Mouse (Mus musculus) liver (tissue): ENCODE measurements around the gene Acan.
A peak's percentile ranks its signal among the peaks of the same experiment; 100 is the strongest.

Source experiments
- DNase-seq: peaks from one replicate; pipeline ENCODE4 v3.0.0-alpha.2; 2020; ENCODE audit warnings: mixed read lengths

Gene Acan

GRCm38 (mm10) chr7:79053383-79053889, at the start of gene Acan:
Gene Acan (plus strand): TSS chr7:79053483.
- DNase-seq: no peak

DNA sequence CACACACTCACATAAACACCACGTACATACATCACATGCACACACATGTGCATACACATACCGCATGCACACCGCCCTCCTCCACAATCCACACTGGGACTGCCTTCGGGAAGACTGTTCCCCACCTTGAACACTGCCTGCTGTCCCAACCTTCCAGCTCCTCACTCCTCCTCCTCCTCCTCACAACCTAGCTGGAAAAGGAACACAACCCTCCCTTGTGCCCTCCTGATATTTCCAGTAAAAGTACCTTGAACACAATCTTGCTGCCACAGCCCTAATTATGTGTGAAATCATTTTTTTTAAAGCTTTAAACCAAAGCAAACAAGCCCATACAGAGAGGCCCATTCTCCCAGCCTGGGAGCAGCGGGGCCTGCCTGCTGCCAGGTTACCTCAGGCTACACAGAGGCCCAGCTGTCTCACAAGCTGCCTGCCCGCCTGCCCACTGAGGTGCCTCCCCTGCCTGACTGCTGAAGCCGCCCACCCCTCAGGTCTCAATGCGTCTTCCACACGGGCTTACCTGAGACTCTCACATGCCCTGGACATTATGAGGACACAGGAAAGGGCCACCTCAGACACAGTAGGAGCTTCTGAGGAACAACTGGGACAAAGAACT, 31.9 kb upstream of the Acan start:
- no peak for DNase-seq

DNA sequence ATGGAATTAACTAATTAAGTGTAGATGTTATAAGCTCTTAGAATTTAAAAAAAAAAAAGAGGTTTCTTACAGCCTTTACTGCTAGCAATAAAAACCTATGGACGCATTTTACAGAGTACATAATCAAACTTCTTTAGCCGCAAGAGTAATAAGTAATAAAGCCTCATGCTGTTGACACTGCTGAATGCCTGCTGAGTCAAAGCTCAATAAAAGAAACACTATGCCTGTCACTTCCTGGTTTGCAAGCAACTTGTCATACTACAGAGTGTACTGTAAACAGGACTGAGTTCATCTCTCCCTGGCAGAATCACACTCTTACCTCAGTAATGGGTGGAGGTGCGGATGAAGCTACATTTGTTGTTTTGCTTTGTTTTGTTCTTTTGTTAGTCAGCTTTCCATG, 24.1 kb upstream of the Acan start:
- no peak for DNase-seq

GRCm38 (mm10) chr7:79033745-79034144, 19.5 kb upstream of the Acan start:
- DNase-seq: no peak

DNA sequence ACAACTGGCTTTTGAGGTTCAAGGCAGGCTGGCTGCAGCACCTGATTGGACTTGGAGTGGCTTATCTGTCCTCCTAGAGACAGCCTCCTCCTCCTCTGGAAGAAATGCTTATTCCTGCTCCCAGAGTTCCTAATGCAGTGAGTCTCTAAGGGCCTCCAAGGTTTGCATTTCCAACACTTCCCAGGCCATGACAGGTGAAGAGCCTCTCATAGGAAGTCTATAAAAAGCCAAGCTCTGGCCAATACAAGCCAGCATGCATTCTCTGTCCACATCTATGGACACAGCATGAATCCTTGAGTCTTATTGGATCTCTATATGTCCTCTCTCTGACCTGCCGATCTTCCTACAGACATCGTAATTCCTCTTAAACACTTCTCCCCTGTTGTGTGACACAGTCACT, 18.8 kb upstream of the Acan start:
- DNase-seq: no peak

- DNase-seq: no peak
Observed at GRCm38 (mm10) chr7:79052081-79052480, 1.2 kb upstream of the Acan start.

DNA sequence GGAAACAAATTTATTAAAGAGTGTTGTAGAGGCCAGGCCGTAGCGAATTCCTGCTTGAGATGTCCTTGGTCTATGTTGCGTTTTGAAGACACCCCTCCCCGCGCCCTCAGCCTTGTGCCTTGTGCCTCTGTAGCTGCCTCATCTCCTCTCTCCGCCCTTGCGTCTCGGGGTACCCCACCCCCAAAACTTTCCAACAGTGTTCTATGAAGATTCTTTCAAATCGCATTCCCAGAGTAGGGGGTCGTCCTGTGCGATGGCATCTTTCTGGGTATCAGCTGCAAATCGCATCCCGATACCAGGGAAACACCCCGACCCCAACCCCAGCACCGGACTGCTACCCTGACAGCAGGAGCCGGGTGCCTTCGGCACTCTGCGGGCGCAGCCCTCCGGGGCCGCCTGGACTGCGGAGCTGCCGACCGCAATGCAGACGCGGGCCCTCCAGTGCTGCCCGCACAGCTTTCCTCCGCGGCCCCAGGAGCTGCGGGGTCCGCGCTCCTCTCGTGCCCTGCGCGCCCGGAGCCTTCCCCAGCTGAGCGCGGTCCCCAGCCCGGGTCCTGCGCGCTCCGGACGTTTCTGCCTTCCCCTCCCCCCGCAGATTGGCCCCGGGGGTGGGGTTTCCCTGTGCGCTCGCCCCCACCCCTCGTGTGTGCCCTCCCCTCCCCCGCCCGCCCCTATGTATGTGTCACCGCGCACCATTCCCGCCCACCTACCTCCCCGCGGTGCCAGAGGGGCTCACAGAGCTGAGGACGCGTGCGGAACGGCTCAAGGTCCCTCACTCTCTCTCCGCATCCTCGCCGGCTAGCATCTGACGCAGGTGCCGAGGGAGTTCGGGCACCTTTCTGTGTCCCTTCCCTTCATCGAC, 531 bp upstream of the Acan start:
- no peak for DNase-seq

DNA sequence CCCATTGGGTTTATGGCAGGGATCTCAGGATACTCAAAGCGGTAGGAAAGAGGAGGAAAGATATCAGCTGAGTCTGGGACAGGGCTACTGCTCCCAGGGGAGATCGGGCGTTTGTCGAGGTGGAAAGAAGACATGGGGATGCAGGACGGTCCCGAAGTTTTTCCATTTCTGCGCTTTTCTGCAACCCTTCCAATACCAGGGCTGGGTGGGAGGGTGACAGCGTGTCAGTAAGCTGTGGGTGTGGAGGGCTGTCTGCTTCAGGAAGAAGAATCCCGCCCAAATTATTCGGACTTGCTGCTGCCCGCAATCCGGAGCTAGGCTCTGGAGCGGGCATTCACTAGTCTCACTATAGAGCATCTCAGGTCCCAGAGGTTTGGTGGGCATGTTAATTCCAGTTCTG, 828 bp downstream of the Acan start:
- DNase-seq: no peak

GRCm38 (mm10) chr7:79058546-79058945, 5.3 kb downstream of the Acan start:
- DNase-seq: no peak

DNA sequence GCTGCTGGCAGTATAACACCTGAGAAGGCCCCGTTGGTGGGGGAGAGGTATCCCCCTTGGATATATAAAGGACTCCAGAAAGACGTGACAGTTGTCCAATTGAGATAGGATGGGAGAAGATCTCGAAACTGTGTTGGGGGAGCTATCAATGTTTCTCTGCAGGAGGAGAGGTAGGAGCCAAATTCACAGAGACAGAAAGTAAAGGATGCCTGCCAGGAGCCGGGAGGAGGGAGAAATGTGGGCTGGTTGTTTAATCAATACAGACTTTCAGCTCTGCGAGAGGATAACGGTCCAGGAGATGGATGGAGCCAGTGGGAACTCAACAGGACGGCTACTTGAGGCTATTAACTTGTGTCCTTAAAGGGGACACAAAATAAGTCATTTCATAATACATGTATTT, 14.2 kb downstream of the Acan start:
- DNase-seq: no peak

- no peak for DNase-seq
Observed at GRCm38 (mm10) chr7:79068231-79068630, 14.9 kb downstream of the Acan start.

DNA sequence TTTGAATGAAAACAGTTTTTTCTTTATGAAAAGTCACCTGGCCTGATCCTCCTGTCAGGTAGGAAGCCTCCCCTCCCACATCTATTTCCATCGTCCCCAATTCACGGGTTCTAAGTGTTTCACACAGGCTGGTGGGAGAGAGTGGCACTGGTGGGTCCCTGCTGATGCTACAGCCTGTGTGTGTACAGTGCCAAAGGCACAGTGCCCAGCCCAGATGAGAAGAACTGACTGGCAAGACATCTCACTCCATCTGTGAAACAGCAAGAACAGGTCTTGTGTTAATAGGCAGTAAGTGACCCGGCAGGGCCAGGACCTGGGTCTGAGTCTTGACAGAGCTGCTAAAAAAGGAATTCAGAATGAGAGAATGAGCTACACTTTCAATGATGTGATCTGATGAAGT, 25.9 kb downstream of the Acan start:
- no peak for DNase-seq

GRCm38 (mm10) chr7:79080572-79081399, 27.5 kb downstream of the Acan start:
- DNase-seq: peak; percentile 53

DNA sequence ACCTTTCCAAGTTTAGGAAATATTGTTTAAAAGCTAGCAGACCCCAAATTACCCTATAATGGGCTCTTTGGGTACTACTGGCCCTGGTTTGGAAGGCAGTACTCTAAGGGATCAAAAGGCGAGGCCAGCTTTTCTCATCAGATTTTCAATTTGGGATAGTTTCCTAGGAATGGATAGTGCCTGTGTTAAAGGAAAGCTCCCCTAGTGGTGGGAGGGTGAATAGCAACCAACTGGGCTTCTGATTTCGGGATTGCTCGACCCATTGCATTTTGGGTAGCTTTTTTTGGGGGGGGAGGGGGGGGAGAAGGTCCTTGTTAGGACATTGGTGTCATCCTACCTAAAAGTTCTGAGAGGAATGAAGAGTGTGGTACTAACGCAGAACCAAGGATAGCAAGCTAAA, 35.8 kb downstream of the Acan start:
- no peak for DNase-seq

- no peak for DNase-seq
Observed at GRCm38 (mm10) chr7:79096492-79096891, 43.2 kb downstream of the Acan start.

DNA sequence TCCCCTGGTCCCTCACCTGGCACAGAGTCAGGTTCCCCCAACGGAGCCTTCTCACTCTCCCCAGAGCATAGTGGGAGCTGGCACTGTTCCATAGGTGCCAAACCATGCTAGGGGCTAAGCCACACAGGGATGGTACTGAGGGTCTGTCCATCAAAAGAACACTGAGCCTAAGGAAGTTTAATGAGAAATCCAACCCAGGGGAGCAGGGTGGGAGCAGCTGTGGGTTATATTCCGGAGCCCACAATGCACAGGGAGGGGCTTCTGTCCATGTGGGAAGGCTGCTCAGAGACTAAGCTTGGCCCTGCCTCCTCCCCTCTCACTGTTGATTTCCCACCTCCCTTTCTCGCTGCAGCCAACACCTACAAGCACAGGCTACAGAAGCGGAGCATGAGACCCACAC, 60.6 kb downstream of the Acan start:
- DNase-seq: no peak

DNA sequence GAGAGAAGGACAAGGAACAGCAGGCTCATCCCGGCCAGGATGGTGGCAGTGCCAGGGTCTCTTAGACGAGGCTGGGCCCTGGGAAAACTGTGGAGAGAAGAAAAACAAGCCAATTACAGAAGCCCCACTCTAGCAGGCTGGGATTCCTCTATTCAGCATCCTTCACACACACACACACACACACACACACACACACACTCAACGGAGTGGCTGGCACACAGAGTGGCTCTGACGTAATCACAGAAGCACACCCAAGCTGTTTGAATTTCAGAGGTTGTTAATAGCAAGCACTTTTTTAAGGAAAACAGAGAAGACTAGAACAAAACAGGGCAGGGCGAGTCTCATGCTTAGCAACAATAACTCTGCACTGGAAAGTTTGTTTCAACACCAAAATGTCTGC, 70.2 kb downstream of the Acan start:
- DNase-seq: no peak

- no peak for DNase-seq
Observed at GRCm38 (mm10) chr7:79129883-79130282, 76.6 kb downstream of the Acan start.

DNA sequence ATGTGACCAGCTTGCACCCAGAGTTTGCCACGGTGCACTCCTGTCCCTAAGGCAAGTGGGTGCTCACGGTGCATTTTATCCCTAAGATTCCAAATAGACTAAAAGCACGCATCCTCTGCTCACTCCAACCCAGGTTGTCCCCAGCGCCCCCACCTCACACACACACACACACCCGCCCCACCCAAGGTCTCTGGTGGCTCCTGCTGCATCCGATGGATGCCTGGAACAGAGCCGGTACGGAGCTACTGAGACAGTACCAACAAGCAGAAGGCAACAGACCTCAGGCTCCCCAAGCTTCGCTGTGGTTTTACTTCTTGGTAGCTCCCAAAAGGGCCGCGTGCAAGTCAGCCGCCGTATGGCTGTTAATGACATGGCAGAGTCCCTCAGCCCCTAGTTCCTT, 77.1 kb downstream of the Acan start:
- no peak for DNase-seq

DNA sequence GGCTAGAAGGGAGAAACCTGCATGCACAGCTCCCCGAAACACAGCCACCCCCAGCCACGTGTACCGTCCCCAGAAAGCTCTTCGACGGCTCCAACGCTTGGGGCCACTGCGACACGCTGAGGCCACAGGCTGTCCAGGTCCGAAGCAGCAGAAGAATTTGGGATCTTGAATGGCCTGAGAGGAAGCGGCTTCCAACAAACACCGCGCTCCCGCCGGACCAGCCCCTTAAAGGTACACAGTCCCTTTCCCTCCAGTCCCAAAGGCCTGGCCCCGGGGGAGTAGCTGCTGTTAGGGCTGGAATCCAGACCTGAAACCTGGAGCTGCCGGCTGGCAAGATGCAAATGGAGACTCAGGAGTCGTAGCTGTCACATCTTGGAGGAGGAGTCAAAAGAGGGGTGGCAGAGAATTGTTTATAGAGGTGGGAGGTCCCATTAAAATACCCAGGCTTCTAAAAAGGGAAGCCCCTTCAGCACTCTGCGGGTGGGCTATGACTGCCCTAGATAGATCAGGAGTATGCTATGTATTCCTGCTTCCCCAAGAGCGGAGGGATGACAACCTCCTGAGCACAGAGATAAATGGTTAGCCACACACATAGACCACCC, 77.7 kb downstream of the Acan start, which contains the start of gene Hapln3:
Hapln3 (minus strand) TSS at position 176 of the 602 bp plus-strand sequence.
- DNase-seq: peak; percentile 23

DNA sequence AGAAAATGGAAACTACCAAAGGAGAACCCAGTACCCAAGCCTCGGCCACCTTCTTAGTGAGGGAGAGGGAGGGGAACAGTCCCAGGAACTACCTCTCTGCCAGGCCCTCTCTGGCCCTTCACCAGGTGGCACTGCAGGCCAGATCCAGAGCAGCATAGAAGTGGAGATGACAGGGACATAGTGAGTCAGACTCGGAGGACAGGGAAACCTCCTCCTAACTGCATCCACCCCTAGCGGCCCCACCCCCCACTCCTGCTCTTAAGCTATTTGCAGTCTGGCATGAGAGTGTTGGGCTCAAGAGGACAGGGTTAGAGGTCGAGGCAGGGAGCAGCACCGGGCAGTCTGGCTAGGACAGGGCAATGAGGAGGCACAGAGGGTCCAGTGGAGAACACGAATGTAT, 80.1 kb downstream of the Acan start:
- peak; percentile 11 for DNase-seq

- no peak for DNase-seq
Observed at GRCm38 (mm10) chr7:79139328-79139824, 86.1 kb downstream of the Acan start.
